Mouse (Mus musculus) frontal cortex, postnatal 36 days (tissue): ENCODE measurements around the gene Gm20809.
"Not testable (repeated sequence)": the region's sequence is repeated elsewhere in the genome, so short reads cannot be mapped to it uniquely, and the experiment has no call there.

ENCODE experiments used
- DNase-seq, 2 experiments: peaks; one replicate each; pipeline ENCODE4 v3.0.0; 2022; ENCODE audit warnings: low spot score in 2 of 2

The Gm20809 gene

DNA sequence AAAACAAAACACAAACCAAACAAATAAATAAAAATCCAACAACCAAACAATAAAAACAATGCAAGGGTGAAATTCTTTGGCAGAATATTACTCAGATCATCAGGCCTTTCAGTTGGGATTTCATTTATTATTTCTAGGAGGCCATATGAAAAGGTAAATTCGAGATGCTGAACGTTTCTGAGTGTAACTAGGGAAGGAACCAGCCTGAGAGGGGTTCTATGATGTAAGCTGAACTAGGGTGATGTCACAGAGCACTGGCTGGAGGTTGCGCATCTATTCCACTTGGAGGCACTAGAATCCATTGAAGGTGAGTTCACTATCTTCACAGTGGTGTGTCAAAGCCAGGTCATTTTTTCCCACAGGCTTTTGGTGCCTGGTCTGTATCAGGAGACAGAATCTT, at the start of gene Gm20809:
Gm20809 (plus strand) TSS at position 301 of the 400 bp plus-strand sequence.
- not testable (repeated sequence) for DNase-seq
